Mouse (Mus musculus) layer of hippocampus, adult 11-12 months (tissue): ENCODE results near the gene Cfap77.
"Not testable (repeated sequence)": the region's sequence is repeated elsewhere in the genome, so short reads cannot be mapped to it uniquely, and the experiment has no call there.

ENCODE experiments used
- DNase-seq: peaks from one replicate; pipeline ENCODE4 v3.0.0; 2022; ENCODE audit warnings: low spot score

The Cfap77 gene

GRCm38 (mm10) chr2:29054991-29055390 lies at the start of gene Cfap77:
Cfap77 (minus strand) TSS chr2:29055066.
- DNase-seq, result peak; percentile 16

GRCm38 (mm10) chr2:29102416-29103377 lies 47.8 kb upstream of the Cfap77 start:
- not testable (repeated sequence) for DNase-seq

GRCm38 (mm10) chr2:29100822-29101534 lies 46.1 kb upstream of the Cfap77 start:
- no peak for DNase-seq

- no peak for DNase-seq
Observed at GRCm38 (mm10) chr2:29099646-29100045, 44.8 kb upstream of the Cfap77 start.

- DNase-seq, result no peak
Observed at GRCm38 (mm10) chr2:29098786-29099185, 43.9 kb upstream of the Cfap77 start.

GRCm38 (mm10) chr2:29097955-29098354 lies 43.1 kb upstream of the Cfap77 start:
- not testable (repeated sequence) for DNase-seq

GRCm38 (mm10) chr2:29097465-29097864 lies 42.6 kb upstream of the Cfap77 start:
- DNase-seq, result no peak

GRCm38 (mm10) chr2:29096751-29097150 lies 41.9 kb upstream of the Cfap77 start:
- DNase-seq, result no peak

- DNase-seq, result no peak
Observed at GRCm38 (mm10) chr2:29095674-29096073, 40.8 kb upstream of the Cfap77 start.

- not testable (repeated sequence) for DNase-seq
Observed at GRCm38 (mm10) chr2:29089276-29089675, 34.4 kb upstream of the Cfap77 start.

- DNase-seq, result no peak
Observed at GRCm38 (mm10) chr2:29086026-29086425, 31.2 kb upstream of the Cfap77 start.

GRCm38 (mm10) chr2:29081965-29082364 lies 27.1 kb upstream of the Cfap77 start:
- no peak for DNase-seq

- no peak for DNase-seq
Observed at GRCm38 (mm10) chr2:29076226-29076625, 21.4 kb upstream of the Cfap77 start.

GRCm38 (mm10) chr2:29075331-29076070 lies 20.6 kb upstream of the Cfap77 start:
- DNase-seq, result no peak

GRCm38 (mm10) chr2:29074676-29075075 lies 19.8 kb upstream of the Cfap77 start:
- DNase-seq, result no peak

- peak; percentile 20 for DNase-seq
Observed at GRCm38 (mm10) chr2:29066410-29066809, 11.5 kb upstream of the Cfap77 start.

GRCm38 (mm10) chr2:29065796-29066195 lies 10.9 kb upstream of the Cfap77 start:
- no peak for DNase-seq

- DNase-seq, result peak; percentile 93
Observed at GRCm38 (mm10) chr2:29060135-29060597, 5.3 kb upstream of the Cfap77 start, which contains the start of gene Ttf1. Ttf1 (plus strand) TSS chr2:29060262.

- DNase-seq, result no peak
Observed at GRCm38 (mm10) chr2:29054545-29054935, 326 bp downstream of the Cfap77 start.

GRCm38 (mm10) chr2:29053802-29054544 lies 893 bp downstream of the Cfap77 start:
- peak; percentile 49 for DNase-seq

- DNase-seq, result peak; percentile 65
Observed at GRCm38 (mm10) chr2:29052943-29053454, 1.9 kb downstream of the Cfap77 start.
